Mouse (Mus musculus) heart, adult 9 months (tissue): Measurements from ENCODE around the gene Rabepk.
A peak's percentile ranks its signal among the peaks of the same experiment; 100 is the strongest.
"Not testable (repeated sequence)": the region's sequence is repeated elsewhere in the genome, so short reads cannot be mapped to it uniquely, and the experiment has no call there.

Experiments used
- DNase-seq, 2 experiments: peaks; one replicate each; pipeline ENCODE4 v3.0.0; 2022; ENCODE audit warnings: low spot score in 2 of 2

The Rabepk gene

GRCm38 (mm10) chr2:34799357-34800256 lies at the start of gene Rabepk:
Gene Rabepk, minus strand, starts transcription at chr2:34799912.
- peak; percentile 85 to 88 for DNase-seq

- DNase-seq, result no peak
Observed at GRCm38 (mm10) chr2:34847702-34848101, 48.0 kb upstream of the Rabepk start.

GRCm38 (mm10) chr2:34843211-34843939 lies 43.7 kb upstream of the Rabepk start:
- DNase-seq, result peak; percentile 80 to 83

GRCm38 (mm10) chr2:34841706-34842105 lies 42.0 kb upstream of the Rabepk start:
- no peak for DNase-seq

DNA sequence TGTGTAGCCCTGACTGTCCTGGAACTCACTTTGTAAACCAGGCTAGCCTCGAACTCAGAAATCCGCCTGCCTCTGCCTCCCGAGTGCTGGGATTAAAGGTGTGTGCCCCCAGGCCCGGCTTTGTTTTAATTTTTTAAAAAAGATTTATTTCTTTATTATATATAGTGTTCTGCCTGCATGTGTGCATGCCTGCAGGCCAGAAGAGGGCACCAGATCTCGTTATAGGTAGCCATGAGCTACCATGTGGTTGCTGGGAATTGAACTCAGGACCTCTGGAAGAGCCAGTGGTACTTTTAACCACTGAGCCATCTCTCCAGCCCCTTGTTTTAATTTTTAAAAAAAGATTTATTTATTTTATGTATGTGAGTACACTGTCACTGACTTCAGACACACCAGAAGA lies 40.4 kb upstream of the Rabepk start:
- not testable (repeated sequence) for DNase-seq

DNA sequence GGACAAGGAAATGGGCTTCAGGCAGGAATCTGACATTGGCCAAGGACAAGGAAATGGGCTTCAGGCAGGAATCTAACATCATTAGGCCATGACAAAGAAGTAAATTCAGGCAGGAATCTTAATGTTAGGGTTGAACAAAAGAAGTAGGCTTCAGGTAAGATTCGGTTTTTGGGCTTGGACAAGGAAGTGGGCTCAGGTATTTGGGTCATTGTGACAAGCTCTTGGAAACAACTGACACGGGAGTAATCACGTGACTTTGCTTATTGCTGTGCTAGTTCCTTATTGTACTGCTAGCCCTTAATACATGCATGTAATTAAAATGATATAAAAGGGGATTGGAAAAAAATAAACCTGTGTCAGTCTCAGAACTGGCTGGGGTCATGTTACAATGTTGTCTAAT lies 36.0 kb upstream of the Rabepk start:
- no peak for DNase-seq

- DNase-seq, result no peak
Observed at GRCm38 (mm10) chr2:34833624-34834023, 33.9 kb upstream of the Rabepk start.

DNA sequence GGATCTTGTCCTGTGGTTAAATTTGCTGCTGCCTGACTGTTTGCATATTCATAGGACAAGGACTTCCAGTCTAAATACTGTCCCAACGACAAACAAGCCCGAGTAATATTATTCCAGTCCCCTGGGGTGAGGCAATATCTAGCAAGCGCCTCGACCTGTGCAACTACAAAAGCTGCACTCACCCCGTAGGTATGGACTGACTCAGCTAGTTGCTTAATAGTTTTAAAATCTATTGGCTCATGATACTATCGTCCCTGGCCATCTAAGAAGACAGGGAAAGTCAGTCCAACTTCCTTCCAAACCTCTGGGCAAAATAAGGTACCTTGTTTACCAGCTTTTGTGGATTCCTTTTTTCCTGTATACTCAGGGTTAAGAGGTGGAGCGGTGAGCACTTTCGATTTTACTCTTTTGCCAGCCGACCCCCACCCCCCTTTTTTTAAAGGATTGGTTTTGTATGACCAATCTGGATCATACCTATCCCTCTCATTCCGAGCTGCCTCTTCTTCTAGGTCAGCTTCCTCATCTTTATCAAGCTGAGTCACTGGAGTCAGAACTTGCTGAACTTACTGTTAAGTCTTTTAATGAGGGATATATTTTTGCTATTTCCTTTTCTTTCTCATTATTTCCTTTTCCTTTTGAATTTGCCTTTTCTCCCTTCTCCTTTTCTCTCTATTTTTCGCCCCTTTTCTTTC lies 33.2 kb upstream of the Rabepk start, which contains the start of gene Gm34653:
TSS of gene Gm34653 (plus strand) at position 242 of the 692 bp plus-strand sequence.
- DNase-seq, result not testable (repeated sequence)

DNA sequence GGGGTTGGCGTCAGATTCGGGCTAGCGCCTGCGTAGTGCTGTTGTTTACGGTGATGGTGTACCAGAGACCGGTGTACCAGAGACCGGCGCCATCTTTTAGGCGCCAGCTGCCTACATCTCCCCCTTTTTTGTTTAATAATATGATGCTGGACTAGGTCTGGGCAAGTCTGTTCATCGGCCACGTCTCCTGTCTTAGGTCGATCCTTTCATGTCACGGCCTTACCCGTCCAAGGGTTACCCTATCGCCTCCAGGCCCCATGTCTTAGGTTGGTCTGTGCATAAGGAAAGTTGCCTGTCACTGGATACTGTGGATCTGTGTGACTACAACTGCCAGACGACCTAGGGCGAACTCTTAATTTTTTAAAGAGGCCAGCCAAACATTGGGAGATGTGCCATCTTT lies 30.4 kb upstream of the Rabepk start:
- not testable (repeated sequence) for DNase-seq

- no peak for DNase-seq
Observed at GRCm38 (mm10) chr2:34828026-34828425, 28.3 kb upstream of the Rabepk start.

DNA sequence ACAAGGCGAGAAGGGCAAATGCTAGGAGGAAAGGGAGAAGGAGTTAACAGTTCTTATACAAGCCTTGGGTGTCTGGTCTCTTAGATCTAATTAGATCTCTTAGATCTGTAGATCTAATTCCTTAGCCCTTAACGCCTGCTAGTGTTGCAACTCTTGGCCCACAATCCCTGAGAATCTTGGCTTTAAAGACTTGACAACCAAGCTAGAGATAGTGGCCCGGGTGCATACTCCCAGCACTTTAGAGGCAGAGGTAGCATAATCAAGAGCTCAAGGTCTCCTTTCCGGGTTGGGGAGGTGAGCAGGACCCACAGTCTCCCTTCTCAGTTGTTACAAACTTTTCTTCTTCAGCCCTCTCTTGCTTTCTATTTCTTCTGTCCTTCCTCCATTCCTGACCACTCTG lies 27.9 kb upstream of the Rabepk start:
- DNase-seq, result no peak

GRCm38 (mm10) chr2:34826460-34827231 lies 26.9 kb upstream of the Rabepk start:
- no peak for DNase-seq

GRCm38 (mm10) chr2:34825827-34826459 lies 26.2 kb upstream of the Rabepk start, which contains the start of gene Fbxw2:
Gene Fbxw2, minus strand, starts transcription at chr2:34826311.
- DNase-seq, result peak; percentile 91

DNA sequence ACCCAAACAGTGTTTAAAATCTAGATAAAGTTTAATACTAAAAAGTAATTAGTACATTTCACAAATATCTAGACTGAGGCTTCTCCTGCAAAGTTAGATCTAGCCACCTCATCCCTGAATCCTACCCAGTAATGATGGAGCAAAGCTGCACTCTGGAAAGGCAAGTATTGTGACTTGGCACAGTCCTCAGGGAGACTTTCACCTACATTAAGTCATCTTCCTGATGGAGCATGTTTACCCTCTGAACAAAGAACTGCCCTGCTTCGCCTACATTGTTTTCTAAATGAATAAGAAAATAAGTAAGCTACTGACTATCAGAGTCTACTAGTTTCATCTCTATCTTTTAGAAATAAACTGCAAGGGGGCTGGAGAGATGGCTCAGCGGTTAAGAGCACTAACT lies 18.8 kb upstream of the Rabepk start:
- DNase-seq, result no peak

GRCm38 (mm10) chr2:34815893-34816292 lies 16.2 kb upstream of the Rabepk start:
- not testable (repeated sequence) for DNase-seq

GRCm38 (mm10) chr2:34812706-34813105 lies 13.0 kb upstream of the Rabepk start:
- DNase-seq, result no peak

GRCm38 (mm10) chr2:34810775-34811174 lies 11.1 kb upstream of the Rabepk start:
- no peak for DNase-seq

GRCm38 (mm10) chr2:34809568-34809967 lies 9.9 kb upstream of the Rabepk start:
- DNase-seq, result no peak

- DNase-seq, result no peak
Observed at GRCm38 (mm10) chr2:34808057-34808456, 8.3 kb upstream of the Rabepk start.

GRCm38 (mm10) chr2:34805364-34805950 lies 5.7 kb upstream of the Rabepk start:
- no peak for DNase-seq
